Mouse (Mus musculus): Measurements from ENCODE around the gene Usp10. TPM values are rescaled to one million over a fixed set of nuclear protein-coding genes. Genes with fewer than 3 reads are reported as not detected.
A peak's percentile ranks its signal among the peaks of the same experiment; 100 is the strongest.

The Usp10 gene
- total and polyA plus RNA-seq, 2 experiments from 2014 or later = 77.3 to 106 TPM

DNA sequence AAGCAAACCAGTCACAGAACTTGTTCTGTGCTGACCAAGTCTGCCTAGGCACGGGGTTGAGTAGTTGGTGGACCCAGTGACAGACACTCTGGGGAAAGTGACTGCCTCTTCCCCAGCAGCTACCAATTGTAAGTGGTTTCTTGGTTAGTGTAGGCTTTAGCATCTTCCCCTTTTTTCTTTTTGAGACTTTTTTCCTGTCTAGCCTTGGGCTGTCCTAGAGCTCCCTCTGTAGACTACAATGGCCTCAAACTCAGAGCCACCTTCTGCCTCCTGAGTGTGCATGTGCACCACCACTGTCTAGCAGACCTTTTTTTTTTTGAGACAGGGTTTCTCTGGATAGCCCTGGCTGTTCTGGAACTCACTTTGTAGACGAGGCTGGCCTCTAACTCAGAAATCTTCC lies 16.3 kb downstream of the Usp10 start:
- H3K9me3 ChIP-seq (ENCODE audit: low read length) = no peaks in the 10 kb centered on the region
- no peaks in the 10 kb centered on the region for H3K27me3 ChIP-seq (ENCODE audit: insufficient read depth, low read length)
- H3K36me3 ChIP-seq (ENCODE audit: insufficient read depth) = no peaks in the 10 kb centered on the region
- WGBS = 95% methylated on average over 2 of the region's 2 CpGs
- TF ChIP-seq CTCF (IDR thresholded peaks at IDR 0.05; ENCODE audit: low read depth) = peak; percentile 20; the same call in 1 of the 2 replicates
- H3K4me3 ChIP-seq (ENCODE audit: low read depth, low read length) = no peak overlapping the region
- H3K4me1 ChIP-seq (ENCODE audit: insufficient read depth) = no peaks in the 10 kb centered on the region
- no peak overlapping the region for H3K4me2 ChIP-seq (ENCODE audit: low read depth)
- ATAC-seq (no peak), DNase-seq (no peak)
- no peak overlapping the region for H3K9ac ChIP-seq
- H3K27ac ChIP-seq (ENCODE audit: low read depth, low read length) = no peak overlapping the region

DNA sequence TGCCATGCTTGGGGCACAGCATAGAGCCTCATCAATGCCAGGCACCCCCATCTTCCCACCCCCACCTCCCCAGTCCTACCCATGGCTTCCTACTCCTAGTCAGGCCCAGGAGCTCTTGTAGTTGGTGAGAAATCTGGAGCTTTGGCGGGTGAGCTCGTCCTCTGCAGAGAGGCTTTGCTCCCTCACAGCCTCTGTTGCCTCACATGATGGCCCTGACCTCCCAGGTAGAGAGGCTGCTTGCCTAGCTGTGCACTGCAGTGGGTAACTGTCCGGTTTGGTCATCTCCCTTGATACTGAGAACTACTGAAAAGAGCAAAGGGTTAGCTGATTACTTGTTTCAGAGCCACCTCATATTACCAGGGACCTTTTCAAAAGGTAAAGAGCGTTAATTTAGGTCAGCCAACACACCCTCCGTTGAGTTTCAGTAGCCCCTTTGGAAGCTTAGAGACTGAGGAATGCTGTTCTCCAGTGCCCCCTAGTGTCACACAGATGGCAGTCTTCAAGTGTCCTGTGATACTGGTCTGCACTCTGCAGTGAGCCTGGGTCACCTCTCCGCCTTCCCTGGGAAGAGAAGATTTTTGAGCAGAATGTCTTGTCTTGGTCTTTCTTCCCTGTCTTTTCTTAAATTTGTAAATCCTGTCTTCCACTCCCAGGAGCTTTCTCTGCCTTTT lies 17.4 kb downstream of the Usp10 start:
- H3K4me1 ChIP-seq (ENCODE audit: insufficient read depth) = no peaks in the 10 kb centered on the region
- no peak overlapping the region for H3K27ac ChIP-seq (ENCODE audit: low read depth, low read length)
- no peak overlapping the region for H3K4me2 ChIP-seq (ENCODE audit: low read depth)
- TF ChIP-seq CTCF (IDR thresholded peaks at IDR 0.05; ENCODE audit: low read depth) = peak; percentile 74
- no peaks in the 10 kb centered on the region for H3K27me3 ChIP-seq (ENCODE audit: insufficient read depth, low read length)
- H3K9ac ChIP-seq = no peak overlapping the region
- 50% methylated on average over 6 of the region's 6 CpGs for WGBS
- ATAC-seq (peak; percentile 81), DNase-seq (peak; percentile 49)
- H3K9me3 ChIP-seq (ENCODE audit: low read length) = no peaks in the 10 kb centered on the region
- no peak overlapping the region for H3K4me3 ChIP-seq (ENCODE audit: low read depth, low read length)
- peaks cover 6% of the 10 kb centered on the region; the same call in 1 of the 2 replicates for H3K36me3 ChIP-seq (ENCODE audit: insufficient read depth)

DNA sequence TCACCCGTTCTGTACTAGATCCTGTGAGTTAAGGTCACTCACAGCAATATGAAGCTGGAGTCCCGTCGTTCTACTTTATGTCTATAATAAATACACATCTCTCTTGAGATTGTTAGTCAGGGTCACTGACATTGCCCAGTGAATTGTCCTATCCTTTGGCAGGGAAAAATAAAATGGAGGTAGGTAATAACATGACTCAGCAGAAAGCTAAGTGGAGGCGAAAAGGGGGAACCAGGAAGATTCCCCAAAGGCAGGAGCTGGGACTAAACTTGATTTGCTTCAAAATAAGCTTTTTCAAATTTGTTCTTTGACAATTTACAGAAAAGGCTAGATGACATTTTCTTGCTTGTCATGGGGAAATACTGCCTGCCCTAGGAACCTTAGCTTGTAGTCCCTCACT lies 21.2 kb downstream of the Usp10 start:
- 86% methylated on average over 4 of the region's 4 CpGs for WGBS

DNA sequence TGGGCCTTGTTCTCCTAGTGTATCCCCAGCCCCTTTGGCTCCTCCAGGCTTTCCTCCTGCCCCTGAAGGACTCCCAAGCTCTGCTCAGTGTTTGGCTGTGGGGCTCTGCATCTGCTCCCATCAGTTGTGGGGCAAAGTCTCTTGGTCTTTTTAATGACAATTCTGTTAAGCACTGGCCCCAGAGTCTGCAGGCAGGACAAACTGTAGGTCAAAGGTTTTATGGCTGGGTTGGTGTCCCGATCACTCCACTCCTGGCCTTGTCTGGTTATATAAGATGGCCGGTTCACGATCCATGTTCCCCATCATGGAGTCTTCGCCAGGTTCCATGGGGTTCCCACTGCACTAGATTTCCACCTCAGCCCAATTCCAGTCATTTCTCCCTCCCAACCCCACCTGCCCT lies 23.5 kb downstream of the Usp10 start:
- no peaks in the 10 kb centered on the region for H3K4me1 ChIP-seq (ENCODE audit: insufficient read depth)
- DNase-seq = no peak
- H3K9me3 ChIP-seq (ENCODE audit: low read length) = no peaks in the 10 kb centered on the region
- no peak overlapping the region for H3K9ac ChIP-seq
- WGBS = 87% methylated on average over 4 of the region's 4 CpGs
- H3K36me3 ChIP-seq (ENCODE audit: insufficient read depth) = peaks cover 32% of the 10 kb centered on the region
- no peak for ATAC-seq
- no peak for TF ChIP-seq CTCF (IDR thresholded peaks at IDR 0.05; ENCODE audit: low read depth)
- H3K27ac ChIP-seq (ENCODE audit: low read depth, low read length) = no peak overlapping the region
- H3K4me2 ChIP-seq (ENCODE audit: low read depth) = no peak overlapping the region
- no peaks in the 10 kb centered on the region for H3K27me3 ChIP-seq (ENCODE audit: insufficient read depth, low read length)
- H3K4me3 ChIP-seq (ENCODE audit: low read depth, low read length) = no peak overlapping the region

More for the DNA sequence above, 21.2 kb downstream of the Usp10 start:
- Histone ChIP-seq H3K4me1 (ENCODE audit: insufficient read depth) (no peaks in the 10 kb centered on the region), H3K9ac (no peak overlapping the region), H3K9me3 (ENCODE audit: low read length) (no peaks in the 10 kb centered on the region), H3K27ac (ENCODE audit: low read depth, low read length) (no peak overlapping the region), H3K4me2 (ENCODE audit: low read depth) (no peak overlapping the region), H3K27me3 (ENCODE audit: insufficient read depth, low read length) (no peaks in the 10 kb centered on the region), H3K4me3 (ENCODE audit: low read depth, low read length) (no peak overlapping the region), H3K36me3 (ENCODE audit: insufficient read depth) (peaks cover 20% of the 10 kb centered on the region; the same call in 1 of the 2 replicates)
- no peak for DNase-seq
- no peak for TF ChIP-seq CTCF (IDR thresholded peaks at IDR 0.05; ENCODE audit: low read depth)
- no peak for ATAC-seq

DNA sequence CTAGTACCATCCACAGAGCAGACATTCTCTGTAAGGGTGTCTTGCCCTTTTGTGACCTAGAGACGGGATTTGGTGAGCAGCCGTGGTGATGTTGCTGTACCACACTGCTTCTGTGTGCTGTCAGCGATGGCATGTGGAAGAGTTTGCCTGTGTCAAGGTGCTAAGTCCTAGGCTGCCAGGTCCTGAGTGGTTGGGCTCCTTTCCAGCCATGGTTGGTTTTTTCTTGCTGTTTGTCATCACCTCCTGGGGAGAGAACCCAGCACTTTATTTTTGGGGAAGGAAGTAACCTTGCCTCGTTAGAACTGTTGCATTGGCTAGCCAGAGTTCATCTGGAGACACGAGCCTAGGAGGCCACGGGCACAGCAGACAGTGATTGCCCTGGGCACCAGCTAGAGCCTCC lies 25.4 kb downstream of the Usp10 start:
- Histone ChIP-seq H3K9ac (no peak overlapping the region), H3K27me3 (ENCODE audit: insufficient read depth, low read length) (no peaks in the 10 kb centered on the region), H3K4me1 (ENCODE audit: insufficient read depth) (no peaks in the 10 kb centered on the region), H3K9me3 (ENCODE audit: low read length) (no peaks in the 10 kb centered on the region), H3K4me3 (ENCODE audit: low read depth, low read length) (no peak overlapping the region), H3K36me3 (ENCODE audit: insufficient read depth) (peaks cover 40% of the 10 kb centered on the region), H3K4me2 (ENCODE audit: low read depth) (no peak overlapping the region), H3K27ac (ENCODE audit: low read depth, low read length) (no peak overlapping the region)
- WGBS = 70% methylated on average over 6 of the region's 6 CpGs
- ATAC-seq = no peak
- no peak for TF ChIP-seq CTCF (IDR thresholded peaks at IDR 0.05; ENCODE audit: low read depth)
- DNase-seq = no peak

DNA sequence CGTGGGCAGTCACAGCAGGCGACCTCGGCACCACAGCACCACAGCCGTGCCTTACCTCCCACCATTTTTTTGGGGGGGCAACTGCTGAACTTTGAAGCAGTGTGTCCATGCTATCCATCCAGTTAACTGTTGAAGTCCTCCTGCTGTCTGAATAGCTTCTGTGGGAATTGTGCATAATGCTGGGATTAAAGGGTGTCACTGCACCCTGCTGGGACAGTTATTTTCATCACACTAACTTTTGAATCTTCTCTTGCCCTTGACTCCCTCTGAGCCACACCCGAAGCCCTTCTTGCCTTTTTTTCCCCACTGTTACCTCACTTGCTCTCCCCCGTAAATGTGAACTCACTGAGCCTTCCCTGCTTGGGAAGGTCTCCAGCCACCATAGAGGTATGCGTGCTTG lies 28.3 kb downstream of the Usp10 start:
- Histone ChIP-seq H3K4me1 (ENCODE audit: insufficient read depth) (no peaks in the 10 kb centered on the region), H3K9me3 (ENCODE audit: low read length) (no peaks in the 10 kb centered on the region), H3K4me3 (ENCODE audit: low read depth, low read length) (no peak overlapping the region), H3K27ac (ENCODE audit: low read depth, low read length) (no peak overlapping the region), H3K36me3 (ENCODE audit: insufficient read depth) (peaks cover 48% of the 10 kb centered on the region), H3K4me2 (ENCODE audit: low read depth) (no peak overlapping the region), H3K9ac (no peak overlapping the region), H3K27me3 (ENCODE audit: insufficient read depth, low read length) (no peaks in the 10 kb centered on the region)
- 87% methylated on average over 7 of the region's 7 CpGs for WGBS
- ATAC-seq = no peak
- no peak for DNase-seq
- no peak for TF ChIP-seq CTCF (IDR thresholded peaks at IDR 0.05; ENCODE audit: low read depth)

DNA sequence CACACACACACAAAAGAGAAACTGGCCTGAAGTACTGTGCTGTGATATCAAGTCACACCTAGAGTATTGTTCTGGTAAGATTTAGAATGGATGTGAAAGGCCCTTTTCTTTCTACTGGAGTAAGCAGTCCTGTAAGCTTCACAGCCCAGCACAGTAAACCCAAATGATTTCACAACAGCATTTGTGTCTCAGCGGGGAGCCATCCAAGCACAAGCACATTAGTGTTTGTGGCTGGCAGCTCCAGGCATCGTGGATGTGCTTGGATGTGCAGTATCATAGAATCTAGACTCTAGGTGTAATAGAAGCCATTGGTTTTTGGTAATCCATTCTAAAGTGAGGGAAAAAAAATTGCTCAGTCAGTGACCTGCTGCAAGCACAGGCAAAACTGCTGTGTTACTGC lies 29.2 kb downstream of the Usp10 start:
- no peak for TF ChIP-seq CTCF (IDR thresholded peaks at IDR 0.05; ENCODE audit: low read depth)
- Histone ChIP-seq H3K9ac (no peak overlapping the region), H3K36me3 (ENCODE audit: insufficient read depth) (peaks cover 48% of the 10 kb centered on the region), H3K27me3 (ENCODE audit: insufficient read depth, low read length) (no peaks in the 10 kb centered on the region), H3K27ac (ENCODE audit: low read depth, low read length) (no peak overlapping the region), H3K4me3 (ENCODE audit: low read depth, low read length) (no peak overlapping the region), H3K9me3 (ENCODE audit: low read length) (no peaks in the 10 kb centered on the region), H3K4me1 (ENCODE audit: insufficient read depth) (no peaks in the 10 kb centered on the region), H3K4me2 (ENCODE audit: low read depth) (no peak overlapping the region)
- WGBS = 68% methylated on average over 2 of the region's 2 CpGs
- no peak for DNase-seq
- ATAC-seq = no peak

Measured in forebrain, postnatal 0 days (tissue).